Mouse (Mus musculus) layer of hippocampus, adult 11-12 months (tissue): Measurements from ENCODE around the gene Slc22a4.
"Not testable (repeated sequence)": the region's sequence is repeated elsewhere in the genome, so short reads cannot be mapped to it uniquely, and the experiment has no call there.

Source experiments
- DNase-seq: peaks from one replicate; pipeline ENCODE4 v3.0.0; 2022; ENCODE audit warnings: low spot score

Slc22a4 gene

GRCm38 (mm10) chr11:54004734-54005133 is 23.2 kb downstream of the Slc22a4 start:
- DNase-seq, result no peak

GRCm38 (mm10) chr11:54004221-54004620 is 23.7 kb downstream of the Slc22a4 start:
- no peak for DNase-seq

- DNase-seq, result peak; percentile 40
These were observed 24.9 kb downstream of the Slc22a4 start for GRCm38 (mm10) chr11:54002761-54003717.

- DNase-seq, result peak; percentile 73
These were observed 25.6 kb downstream of the Slc22a4 start for GRCm38 (mm10) chr11:54002147-54002760.

GRCm38 (mm10) chr11:53997661-53998060 is 30.2 kb downstream of the Slc22a4 start:
- DNase-seq, result no peak

GRCm38 (mm10) chr11:53992264-53992663 is 35.6 kb downstream of the Slc22a4 start:
- no peak for DNase-seq

GRCm38 (mm10) chr11:53989232-53989631 is 38.7 kb downstream of the Slc22a4 start:
- no peak for DNase-seq

- DNase-seq, result no peak
These were observed 39.8 kb downstream of the Slc22a4 start for GRCm38 (mm10) chr11:53988081-53988480.

- no peak for DNase-seq
These were observed 46.5 kb downstream of the Slc22a4 start for GRCm38 (mm10) chr11:53981396-53981795.

GRCm38 (mm10) chr11:53979788-53980621 is 47.9 kb downstream of the Slc22a4 start, which contains the start of gene Slc22a21:
Gene Slc22a21, minus strand, starts transcription at chr11:53980332.
- peak; percentile 58 for DNase-seq

GRCm38 (mm10) chr11:53979456-53979787 is 48.5 kb downstream of the Slc22a4 start:
- not testable (repeated sequence) for DNase-seq

GRCm38 (mm10) chr11:53977672-53978071 is 50.2 kb downstream of the Slc22a4 start:
- no peak for DNase-seq

- no peak for DNase-seq
These were observed 52.3 kb downstream of the Slc22a4 start for GRCm38 (mm10) chr11:53975559-53975958.

GRCm38 (mm10) chr11:53958984-53959383 is 68.9 kb downstream of the Slc22a4 start:
- no peak for DNase-seq

- not testable (repeated sequence) for DNase-seq
These were observed 69.7 kb downstream of the Slc22a4 start for GRCm38 (mm10) chr11:53958176-53958575.

- DNase-seq, result no peak
These were observed 71.3 kb downstream of the Slc22a4 start for GRCm38 (mm10) chr11:53956636-53957035.

GRCm38 (mm10) chr11:53954653-53955052 is 73.2 kb downstream of the Slc22a4 start:
- no peak for DNase-seq

- not testable (repeated sequence) for DNase-seq
These were observed 77.8 kb downstream of the Slc22a4 start for GRCm38 (mm10) chr11:53950133-53950532.
